Mouse (Mus musculus) lung, postnatal 0 days (tissue): ENCODE results near the gene Cntnap5b. TPM values are rescaled to one million over a fixed set of nuclear protein-coding genes. Genes with fewer than 3 reads are reported as not detected.

Experiments
- ATAC-seq: fragments of 200-750 bp; cut with Nextera tagmentation; 2 replicates; pipeline ENCODE4 v1.8.0; 2017; ENCODE audit warnings: moderate library complexity
- DNase-seq: peaks from one replicate; pipeline ENCODE4 v3.0.0-alpha.2; 2016; ENCODE audit warnings: low spot score
- H3K27ac ChIP-seq: fragments of 300-500 bp; sonication (generic); 2 replicates; pipeline ENCODE4 v1.5.1; 2014; ENCODE audit warnings: antibody characterized with exemption, mild to moderate bottlenecking, low read length, mixed read lengths
- H3K27me3 ChIP-seq: fragments of 300-500 bp; sonication (generic); replicated peaks from 2 replicates; pipeline ENCODE4 v1.6.1; 2014; ENCODE audit warnings: low read length, mixed read lengths; ENCODE audit not compliant: insufficient read depth
- H3K36me3 ChIP-seq: fragments of 300-500 bp; sonication (generic); 2 replicates; pipeline ENCODE4 v1.6.1; 2014; ENCODE audit warnings: low read length, mixed read lengths; ENCODE audit not compliant: insufficient read depth
- H3K4me1 ChIP-seq: fragments of 300-500 bp; sonication (generic); 2 replicates; pipeline ENCODE4 v1.6.1; 2014; ENCODE audit warnings: antibody characterized with exemption, low read depth, low read length, mixed read lengths; ENCODE audit not compliant: insufficient read depth
- H3K4me2 ChIP-seq: fragments of 300-500 bp; sonication (generic); replicated peaks from 2 replicates; pipeline ENCODE4 v1.6.1; 2014; ENCODE audit warnings: low read depth, mild to moderate bottlenecking, low read length, moderate library complexity, mixed read lengths
- H3K4me3 ChIP-seq: fragments of 300-500 bp; sonication (generic); 2 replicates; pipeline ENCODE4 v1.5.1; 2014; ENCODE audit warnings: low read depth, low read length
- H3K9ac ChIP-seq: fragments of 300-500 bp; sonication (generic); replicated peaks from 2 replicates; pipeline ENCODE4 v1.6.1; 2014; ENCODE audit warnings: low read depth, mild to moderate bottlenecking
- H3K9me3 ChIP-seq: fragments of 300-500 bp; sonication (generic); 2 replicates; pipeline ENCODE4 v1.6.1; 2016; ENCODE audit warnings: low read length, mixed read lengths
- CTCF ChIP-seq: IDR thresholded peaks from 2 replicates; pipeline ENCODE4 v1.5.1; 2016; ENCODE audit warnings: antibody characterized with exemption, mild to moderate bottlenecking
- EP300 ChIP-seq: IDR thresholded peaks from 2 replicates; pipeline ENCODE4 v1.6.1; 2016; ENCODE audit warnings: antibody characterized with exemption, mild to moderate bottlenecking, control low read depth
- WGBS: fragments of 180-500 bp; shearing (Covaris S2); extraction: QIAGEN DNeasy Blood & Tissue Kit; methylation state at CpG from one replicate; pipeline ENCODE4 v1.1.7; 2014; 5-methylcytosine and 5-hydroxymethylcytosine counted together
- polyA plus RNA-seq: library from polyadenylated mRNA; unstranded; fragments of >200 nt; fragmentation: Nextera tagmentation; extraction: Ambion mirVana; gene quantifications from 2 replicates; pipeline ENCODE4 v1.2.1, GENCODE M21; 2015

Gene Cntnap5b
- polyA plus RNA-seq, 1 experiment from 2014 or later = not detected

- no peak overlapping the region for H3K27ac ChIP-seq
- H3K4me3 ChIP-seq = no peak overlapping the region
- no peak for ATAC-seq
- H3K9me3 ChIP-seq = no peaks in the 10 kb centered on the region
- no peaks in the 10 kb centered on the region for H3K36me3 ChIP-seq
- H3K9ac ChIP-seq = no peak overlapping the region
- WGBS = 74% methylated on average over 5 of the region's 5 CpGs
- DNase-seq = no peak
- H3K27me3 ChIP-seq = no peaks in the 10 kb centered on the region
- TF ChIP-seq CTCF = no peak
- no peak for TF ChIP-seq EP300
- no peak overlapping the region for H3K4me2 ChIP-seq
- H3K4me1 ChIP-seq = no peaks in the 10 kb centered on the region
Measured at GRCm38 (mm10) chr1:100006021-100006745, 233.6 kb downstream of the Cntnap5b start.

- TF ChIP-seq EP300 (no peak), CTCF (no peak)
- H3K9ac ChIP-seq = no peak overlapping the region
- no peaks in the 10 kb centered on the region for H3K4me1 ChIP-seq
- H3K27ac ChIP-seq = no peak overlapping the region
- WGBS = 61% methylated on average over 2 of the region's 2 CpGs
- no peak overlapping the region for H3K4me2 ChIP-seq
- DNase-seq = no peak
- no peaks in the 10 kb centered on the region for H3K9me3 ChIP-seq
- no peak for ATAC-seq
- H3K36me3 ChIP-seq = no peaks in the 10 kb centered on the region
- H3K27me3 ChIP-seq = no peaks in the 10 kb centered on the region
- no peak overlapping the region for H3K4me3 ChIP-seq
Measured at GRCm38 (mm10) chr1:100041808-100042207, 269.2 kb downstream of the Cntnap5b start.

GRCm38 (mm10) chr1:100079812-100080211 lies 307.2 kb downstream of the Cntnap5b start:
- DNase-seq (no peak), ATAC-seq (no peak)
- Histone ChIP-seq H3K36me3 (no peaks in the 10 kb centered on the region), H3K9me3 (no peaks in the 10 kb centered on the region), H3K9ac (no peak overlapping the region), H3K27ac (no peak overlapping the region), H3K27me3 (no peaks in the 10 kb centered on the region), H3K4me2 (no peak overlapping the region), H3K4me1 (no peaks in the 10 kb centered on the region), H3K4me3 (no peak overlapping the region)
- WGBS = 50% methylated on average over 2 of the region's 2 CpGs
- TF ChIP-seq CTCF (no peak), EP300 (no peak)

- Histone ChIP-seq H3K27ac (no peak overlapping the region), H3K4me2 (no peak overlapping the region), H3K4me3 (no peak overlapping the region), H3K36me3 (no peaks in the 10 kb centered on the region), H3K9me3 (no peaks in the 10 kb centered on the region), H3K9ac (no peak overlapping the region), H3K27me3 (no peaks in the 10 kb centered on the region), H3K4me1 (no peaks in the 10 kb centered on the region)
- TF ChIP-seq EP300 = no peak
- no peak for TF ChIP-seq CTCF
- DNase-seq (no peak), ATAC-seq (no peak)
Measured at GRCm38 (mm10) chr1:100100516-100100915, 328.0 kb downstream of the Cntnap5b start.

- Histone ChIP-seq H3K4me1 (no peaks in the 10 kb centered on the region), H3K9me3 (no peaks in the 10 kb centered on the region), H3K9ac (no peak overlapping the region), H3K4me2 (no peak overlapping the region), H3K4me3 (no peak overlapping the region), H3K36me3 (no peaks in the 10 kb centered on the region), H3K27me3 (no peaks in the 10 kb centered on the region), H3K27ac (no peak overlapping the region)
- no peak for ATAC-seq
- 41% methylated on average over 1 of the region's 1 CpGs for WGBS
- TF ChIP-seq CTCF (no peak), EP300 (no peak)
- DNase-seq = no peak
Measured at GRCm38 (mm10) chr1:100101017-100101416, 328.5 kb downstream of the Cntnap5b start.

GRCm38 (mm10) chr1:100104343-100104742 lies 331.8 kb downstream of the Cntnap5b start:
- DNase-seq = no peak
- Histone ChIP-seq H3K4me2 (no peak overlapping the region), H3K27ac (no peak overlapping the region), H3K4me1 (no peaks in the 10 kb centered on the region), H3K4me3 (no peak overlapping the region), H3K9me3 (no peaks in the 10 kb centered on the region), H3K27me3 (no peaks in the 10 kb centered on the region), H3K36me3 (no peaks in the 10 kb centered on the region), H3K9ac (no peak overlapping the region)
- no peak for ATAC-seq
- TF ChIP-seq CTCF (no peak), EP300 (no peak)
- 61% methylated on average over 2 of the region's 2 CpGs for WGBS
